Mouse (Mus musculus) T-cell, adult 2 months (primary cell): ENCODE data around the gene Abcc10.

Source experiments
- DNase-seq: peaks from one replicate; pipeline ENCODE4 v3.0.0; 2022; ENCODE audit warnings: low spot score

The Abcc10 gene

DNA sequence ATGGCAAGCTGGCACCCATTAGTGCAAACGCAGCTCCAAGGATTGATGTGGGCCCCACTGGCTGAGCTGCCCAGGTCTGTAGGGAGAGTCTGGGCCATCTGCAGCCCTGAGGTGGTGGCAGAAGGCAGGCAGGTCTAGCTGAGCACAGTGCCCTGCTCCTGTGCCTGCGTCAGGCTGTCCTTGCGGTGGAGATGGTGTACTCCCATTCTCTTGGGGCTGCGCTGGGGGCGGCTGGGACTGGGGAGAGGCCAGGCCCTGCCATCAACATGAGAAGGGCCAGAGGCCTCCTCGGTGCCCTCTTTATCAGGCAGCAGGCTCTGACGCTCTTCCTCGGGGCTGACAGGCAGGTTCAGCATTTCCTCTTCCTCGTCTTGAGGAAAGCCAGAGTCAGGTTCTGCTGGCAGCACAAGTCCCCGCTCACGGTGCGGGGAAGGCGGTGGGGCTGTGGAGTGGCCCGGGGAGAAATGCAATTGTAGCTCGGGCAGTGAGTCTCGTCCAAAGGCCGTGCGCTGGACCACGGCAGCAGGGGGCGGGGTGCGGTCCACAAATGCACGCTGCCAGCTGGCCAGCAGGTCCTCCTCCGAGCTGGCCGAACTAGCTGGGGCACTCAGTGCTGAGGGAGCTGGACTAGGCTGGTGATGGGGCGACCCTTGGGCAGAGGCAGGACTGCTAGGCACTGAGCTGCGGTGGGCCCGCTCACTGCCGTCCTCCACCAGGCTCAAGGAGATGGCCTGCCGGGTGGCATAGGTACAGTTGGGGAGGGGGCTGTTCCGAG, 69.7 kb downstream of the Abcc10 start:
- no peak for DNase-seq

DNA sequence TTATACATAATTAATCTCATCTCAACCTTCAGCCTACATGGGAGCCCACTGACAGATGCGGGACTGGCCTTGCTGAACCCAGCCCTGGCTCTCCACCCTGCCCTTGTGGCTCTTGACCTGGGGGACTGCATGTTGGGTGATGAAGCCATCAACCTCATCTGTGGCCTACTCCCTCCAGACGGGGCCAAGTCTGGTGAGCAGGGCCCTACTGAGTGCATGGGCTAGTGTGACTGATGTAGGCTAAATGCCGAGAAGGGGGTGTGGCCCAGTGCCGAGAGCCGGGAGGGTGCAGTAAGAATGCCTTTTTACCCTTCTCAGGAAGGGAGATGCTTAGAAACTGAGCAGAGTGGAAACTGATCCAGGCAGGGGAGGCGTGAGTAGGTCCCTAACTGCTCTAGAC, 73.0 kb downstream of the Abcc10 start:
- DNase-seq, result no peak

DNA sequence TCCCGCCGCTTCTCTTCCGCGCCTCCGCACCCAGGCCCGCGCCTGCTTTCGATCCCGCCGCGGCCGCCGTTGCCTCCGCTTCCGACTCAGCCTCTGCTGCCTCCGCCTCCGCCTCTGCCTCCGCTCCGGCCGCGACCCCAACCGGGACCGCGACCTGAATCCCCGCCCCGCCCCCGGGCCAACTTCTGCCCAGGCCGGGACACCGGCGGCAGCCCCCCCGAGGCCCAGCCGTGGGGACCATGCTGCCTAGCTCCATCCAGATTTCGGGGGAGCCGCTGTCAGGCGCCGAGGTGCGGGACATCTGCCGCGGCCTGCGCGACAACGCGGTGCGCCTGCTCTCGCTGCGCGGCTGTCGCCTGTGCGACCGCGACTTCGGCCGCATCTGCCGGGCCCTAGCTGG, 74.0 kb downstream of the Abcc10 start:
- DNase-seq, result no peak

DNA sequence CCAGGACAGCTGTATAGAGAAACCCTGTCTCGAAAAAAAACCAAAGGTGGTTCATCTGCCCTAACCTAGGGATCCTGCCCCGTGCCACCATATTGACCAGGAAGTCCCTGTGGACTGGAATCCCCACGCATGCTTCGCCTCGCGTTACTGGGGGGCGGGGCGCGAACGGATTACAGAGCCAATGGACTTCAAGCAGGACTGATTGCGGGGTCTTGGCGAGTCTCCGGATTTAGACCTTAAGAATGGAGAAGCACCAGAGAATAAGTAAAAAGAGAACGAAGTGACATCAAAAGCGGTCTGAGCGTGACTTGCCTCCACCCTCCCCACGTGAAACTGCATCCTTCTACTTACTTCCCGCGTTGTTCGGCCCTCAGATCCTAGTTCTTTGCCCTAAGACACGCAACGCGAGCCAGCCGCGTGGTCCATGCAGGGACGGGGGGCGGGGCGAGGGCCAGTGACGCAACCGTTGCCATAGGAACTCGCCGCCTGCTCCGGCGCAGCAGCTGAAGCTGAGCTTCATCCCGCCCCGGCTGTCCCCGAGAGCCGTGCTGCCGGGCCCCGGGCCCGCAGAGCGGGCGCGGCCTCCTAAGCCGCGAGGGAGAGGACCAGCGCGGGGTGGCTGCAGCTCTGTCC, 74.6 kb downstream of the Abcc10 start, which contains the start of gene Lrrc73:
Gene Lrrc73 (plus strand): TSS at position 80 of the 633 bp plus-strand sequence.
- peak; percentile 91 for DNase-seq
